Mouse (Mus musculus) erythroblast, adult 5-6 weeks (primary cell): ENCODE measurements around the gene Olfr1489. TPM values are rescaled to one million over a fixed set of nuclear protein-coding genes. Genes with fewer than 3 reads are reported as not detected.
"Not testable (repeated sequence)": the region's sequence is repeated elsewhere in the genome, so short reads cannot be mapped to it uniquely, and the experiment has no call there.

Experiments
- ATAC-seq: replicated peaks from 2 replicates; pipeline ENCODE4 v1.8.0; 2016; ENCODE audit warnings: moderate number of reproducible peaks, mild to moderate bottlenecking, moderate TSS enrichment, inconsistent platforms; ENCODE audit not compliant: poor library complexity, low FRiP score, severe bottlenecking
- total RNA-seq, 2 experiments: library from RNA; stranded (forward) in 1 of 2; stranded (reverse) in 1 of 2; fragments of 150-400 nt in 1 of 2; fragments of 200-764, 138-1000 nt in 1 of 2; gene quantifications; 2 replicates each; pipeline versions ENCODE4 v1.2.3 to v1.2.4; 2015 to 2017; ENCODE audit warnings: low replicate concordance in 2 of 2

Olfr1489 gene
- not detected in 2 replicates for total RNA-seq (2015; ENCODE audit: low replicate concordance)
- total RNA-seq (2017; ENCODE audit: low replicate concordance), result not detected in 2 replicates

GRCm38 (mm10) chr19:13631321-13631720, at the start of gene Olfr1489:
Olfr1489 (plus strand) TSS chr19:13631621.
- ATAC-seq, result no peak

GRCm38 (mm10) chr19:13583211-13583610, 48.2 kb upstream of the Olfr1489 start, which contains the start of gene Olfr1484:
Olfr1484 (plus strand) TSS chr19:13583511.
- no peak for ATAC-seq

- not testable (repeated sequence) for ATAC-seq
Observed at GRCm38 (mm10) chr19:13617075-13617474, 14.3 kb upstream of the Olfr1489 start, which contains the start of gene Olfr1487. Olfr1487 (plus strand) TSS chr19:13617375.

GRCm38 (mm10) chr19:13650791-13651190, 19.4 kb downstream of the Olfr1489 start, which contains the start of gene Olfr1490:
Olfr1490 (plus strand) TSS chr19:13651091.
- ATAC-seq, result no peak

Other genes with a start within 250 kb of the Olfr1489 start
- not detected in 2 replicates for gene Olfr1469, start 223.8 kb upstream of the Olfr1489 start, total RNA-seq (2015; ENCODE audit: low replicate concordance)
- not detected in 2 replicates for gene Olfr1469, start 223.8 kb upstream of the Olfr1489 start, total RNA-seq (2017; ENCODE audit: low replicate concordance)
- not detected in 2 replicates for gene Olfr1471, start 188.2 kb upstream of the Olfr1489 start, total RNA-seq (2015; ENCODE audit: low replicate concordance)
- not detected in 2 replicates for gene Olfr1471, start 188.2 kb upstream of the Olfr1489 start, total RNA-seq (2017; ENCODE audit: low replicate concordance)
- not detected in 2 replicates for gene Olfr1472, start 175.5 kb upstream of the Olfr1489 start, total RNA-seq (2015; ENCODE audit: low replicate concordance)
- not detected in 2 replicates for gene Olfr1472, start 175.5 kb upstream of the Olfr1489 start, total RNA-seq (2017; ENCODE audit: low replicate concordance)
- not detected in 2 replicates for gene Olfr1474, start 162.1 kb upstream of the Olfr1489 start, total RNA-seq (2015; ENCODE audit: low replicate concordance)
- gene Olfr1474, start 162.1 kb upstream of the Olfr1489 start, total RNA-seq (2017; ENCODE audit: low replicate concordance), result not detected in 2 replicates
- not detected in 2 replicates for gene Olfr1475, start 151.4 kb upstream of the Olfr1489 start, total RNA-seq (2015; ENCODE audit: low replicate concordance)
- not detected in 2 replicates for gene Olfr1475, start 151.4 kb upstream of the Olfr1489 start, total RNA-seq (2017; ENCODE audit: low replicate concordance)
- gene Olfr1477, start 131.1 kb upstream of the Olfr1489 start, total RNA-seq (2015; ENCODE audit: low replicate concordance), result not detected in 2 replicates
- gene Olfr1477, start 131.1 kb upstream of the Olfr1489 start, total RNA-seq (2017; ENCODE audit: low replicate concordance), result not detected in 2 replicates
- gene Olfr1480, start 103.7 kb upstream of the Olfr1489 start, total RNA-seq (2015; ENCODE audit: low replicate concordance), result not detected in 2 replicates
- not detected in 2 replicates for gene Olfr1480, start 103.7 kb upstream of the Olfr1489 start, total RNA-seq (2017; ENCODE audit: low replicate concordance)
- gene Olfr1484, start 48.1 kb upstream of the Olfr1489 start, total RNA-seq (2015; ENCODE audit: low replicate concordance), result not detected in 2 replicates
- not detected in 2 replicates for gene Olfr1484, start 48.1 kb upstream of the Olfr1489 start, total RNA-seq (2017; ENCODE audit: low replicate concordance)
- not detected in 2 replicates for gene Olfr1487, start 14.2 kb upstream of the Olfr1489 start, total RNA-seq (2015; ENCODE audit: low replicate concordance)
- not detected in 2 replicates for gene Olfr1487, start 14.2 kb upstream of the Olfr1489 start, total RNA-seq (2017; ENCODE audit: low replicate concordance)
- not detected in 2 replicates for gene Olfr1490, start 19.5 kb downstream of the Olfr1489 start, total RNA-seq (2015; ENCODE audit: low replicate concordance)
- gene Olfr1490, start 19.5 kb downstream of the Olfr1489 start, total RNA-seq (2017; ENCODE audit: low replicate concordance), result not detected in 2 replicates
- gene Olfr1491, start 65.6 kb downstream of the Olfr1489 start, total RNA-seq (2015; ENCODE audit: low replicate concordance), result not detected in 2 replicates
- gene Olfr1491, start 65.6 kb downstream of the Olfr1489 start, total RNA-seq (2017; ENCODE audit: low replicate concordance), result not detected in 2 replicates
- not detected in 2 replicates for gene Olfr1493-ps1, start 91.7 kb downstream of the Olfr1489 start, total RNA-seq (2015; ENCODE audit: low replicate concordance)
- gene Olfr1493-ps1, start 91.7 kb downstream of the Olfr1489 start, total RNA-seq (2017; ENCODE audit: low replicate concordance), result 0.26 TPM in 1 of 2 replicates, not detected in the other
- not detected in 2 replicates for gene Olfr1494, start 108.1 kb downstream of the Olfr1489 start, total RNA-seq (2015; ENCODE audit: low replicate concordance)
- not detected in 2 replicates for gene Olfr1494, start 108.1 kb downstream of the Olfr1489 start, total RNA-seq (2017; ENCODE audit: low replicate concordance)
- gene Olfr1495, start 133.0 kb downstream of the Olfr1489 start, total RNA-seq (2015; ENCODE audit: low replicate concordance), result not detected in 2 replicates
- gene Olfr1495, start 133.0 kb downstream of the Olfr1489 start, total RNA-seq (2017; ENCODE audit: low replicate concordance), result not detected in 2 replicates
- gene Olfr1496, start 146.3 kb downstream of the Olfr1489 start, total RNA-seq (2015; ENCODE audit: low replicate concordance), result not detected in 2 replicates
- gene Olfr1496, start 146.3 kb downstream of the Olfr1489 start, total RNA-seq (2017; ENCODE audit: low replicate concordance), result 2.0 TPM in 1 of 2 replicates, not detected in the other
- gene Olfr1497, start 166.6 kb downstream of the Olfr1489 start, total RNA-seq (2015; ENCODE audit: low replicate concordance), result not detected in 2 replicates
- gene Olfr1497, start 166.6 kb downstream of the Olfr1489 start, total RNA-seq (2017; ENCODE audit: low replicate concordance), result not detected in 2 replicates
- not detected in 2 replicates for gene Olfr1499, start 187.8 kb downstream of the Olfr1489 start, total RNA-seq (2015; ENCODE audit: low replicate concordance)
- gene Olfr1499, start 187.8 kb downstream of the Olfr1489 start, total RNA-seq (2017; ENCODE audit: low replicate concordance), result 0.51 TPM in 1 of 2 replicates, not detected in the other
- not detected in 2 replicates for gene Olfr1500, start 198.9 kb downstream of the Olfr1489 start, total RNA-seq (2015; ENCODE audit: low replicate concordance)
- gene Olfr1500, start 198.9 kb downstream of the Olfr1489 start, total RNA-seq (2017; ENCODE audit: low replicate concordance), result not detected in 2 replicates
- gene Olfr1501, start 219.1 kb downstream of the Olfr1489 start, total RNA-seq (2015; ENCODE audit: low replicate concordance), result not detected in 2 replicates
- gene Olfr1501, start 219.1 kb downstream of the Olfr1489 start, total RNA-seq (2017; ENCODE audit: low replicate concordance), result not detected in 2 replicates
- not detected in 2 replicates for gene Olfr1502, start 230.2 kb downstream of the Olfr1489 start, total RNA-seq (2015; ENCODE audit: low replicate concordance)
- gene Olfr1502, start 230.2 kb downstream of the Olfr1489 start, total RNA-seq (2017; ENCODE audit: low replicate concordance), result not detected in 2 replicates